Mouse (Mus musculus): ENCODE data around the gene Fadd.

- TF ChIP-seq EP300 (optimal IDR thresholded peaks at IDR 0.05), result no peak
- TF ChIP-seq CTCF (IDR thresholded peaks at IDR 0.05; ENCODE audit: low read depth), result no peak
Measured at GRCm38 (mm10) chr7:144620315-144620714, 38.1 kb upstream of the Fadd start.
